ENCODE assay signal across 8 mouse cellular contexts in the genomic region with DNA sequence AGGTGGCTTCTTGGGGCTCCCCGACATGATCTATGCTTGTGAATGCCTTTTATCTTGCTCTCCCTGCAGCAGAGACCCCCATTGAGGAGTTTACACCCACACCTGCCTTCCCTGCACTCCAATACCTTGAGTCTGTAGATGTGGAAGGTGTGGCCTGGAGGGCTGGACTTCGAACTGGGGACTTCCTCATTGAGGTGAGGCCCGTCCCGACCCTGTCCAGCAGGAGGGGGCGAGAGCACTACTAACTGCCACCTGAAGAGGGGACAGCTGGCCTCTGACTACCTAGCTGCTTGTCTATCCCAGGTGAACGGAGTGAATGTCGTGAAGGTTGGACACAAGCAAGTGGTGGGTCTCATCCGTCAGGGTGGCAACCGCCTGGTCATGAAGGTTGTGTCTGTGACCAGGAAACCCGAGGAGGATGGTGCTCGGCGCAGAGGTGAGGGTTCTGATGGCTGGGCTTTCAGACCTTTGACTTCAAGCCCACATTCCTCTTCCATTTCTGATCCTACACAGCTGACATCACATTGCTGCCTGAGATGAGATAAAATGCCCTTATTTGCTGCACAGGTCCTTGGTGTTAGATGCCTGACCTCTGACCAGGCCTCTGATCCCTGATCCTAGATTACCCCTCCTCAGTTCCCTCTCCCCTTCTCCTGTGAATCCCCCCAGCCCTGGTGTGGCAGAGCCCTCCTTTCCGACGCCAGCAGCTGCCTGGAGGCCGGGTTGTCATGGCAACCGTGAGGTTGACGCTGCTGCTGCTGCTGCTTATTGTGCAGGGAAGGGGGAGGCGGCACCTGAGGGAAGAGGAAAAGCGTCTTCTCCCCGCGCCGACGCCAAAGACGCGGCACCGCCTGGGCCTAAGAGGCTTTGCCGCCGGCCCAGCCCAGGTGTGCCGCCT. TPM values are rescaled to one million over a fixed set of nuclear protein-coding genes. Genes with fewer than 3 reads are reported as not detected.
A peak's percentile ranks its signal among the peaks of the same experiment; 100 is the strongest.
DNase-seq lines count a peak whose midpoint lies in the region; ATAC-seq and TF ChIP-seq lines count a peak whose summit lies in the region.
"Had no signal": no experiment of that assay in that cellular context is flagged by ENCODE, and none has a peak within 500 bp of the region (broad histone marks: within the 10 kb centered on the region; RNA-seq: fewer than 3 reads in every experiment).

No protein-coding gene starts in this region.

- peak overlapping the region; percentile 72 for H3K4me2 ChIP-seq in forebrain, embryonic 16.5 days (ENCODE audit: low read length)
- peak overlapping the region; percentile 60 for H3K4me2 ChIP-seq in neural tube, embryonic 12.5 days (replicated peaks)

- no peak for TF ChIP-seq CTCF in brain, embryonic 14.5 days (IDR thresholded peaks at IDR 0.05; ENCODE audit: borderline replicate concordance, extremely low read depth, insufficient read depth, insufficient read length)
- TF ChIP-seq CTCF in thymus, adult 2 months (IDR thresholded peaks at IDR 0.05; ENCODE audit: borderline replicate concordance, control insufficient read depth, extremely low read depth, insufficient read depth, low read length, poor library complexity), result no peak

- H3K36me3 ChIP-seq in forebrain, embryonic 16.5 days (ENCODE audit: control insufficient read depth, insufficient read depth), result no peaks in the 10 kb centered on the region
- no peaks in the 10 kb centered on the region for H3K36me3 ChIP-seq in neural tube, embryonic 12.5 days
- no peaks in the 10 kb centered on the region for H3K36me3 ChIP-seq in thymus, adult 2 months (ENCODE audit: control insufficient read depth, insufficient read depth, low read length)

- no peaks in the 10 kb centered on the region for H3K27me3 ChIP-seq in forebrain, embryonic 16.5 days (replicated peaks; ENCODE audit: control insufficient read depth, insufficient read depth, low read length)
- no peaks in the 10 kb centered on the region for H3K27me3 ChIP-seq in neural tube, embryonic 12.5 days (replicated peaks)
- no peaks in the 10 kb centered on the region for H3K27me3 ChIP-seq in thymus, adult 2 months (ENCODE audit: control insufficient read depth, insufficient read depth, low read length)

- H3K9me3 ChIP-seq in forebrain, embryonic 16.5 days (ENCODE audit: control insufficient read depth, low read length), result no peaks in the 10 kb centered on the region
- no peaks in the 10 kb centered on the region for H3K9me3 ChIP-seq in neural tube, embryonic 12.5 days

- peak; percentile 19; the same call in 1 of the 2 replicates for TF ChIP-seq POLR2A in brain, embryonic 14.5 days (IDR thresholded peaks at IDR 0.05; ENCODE audit: borderline replicate concordance, extremely low read depth, insufficient read depth, insufficient read length, poor library complexity, severe bottlenecking)
- TF ChIP-seq POLR2A in thymus, adult 2 months (IDR thresholded peaks at IDR 0.05; ENCODE audit: control insufficient read depth, extremely low read depth, insufficient read depth, low read length, poor library complexity), result no peak

- DNase-seq in MN1 (ENCODE audit: low spot score), result peak; percentile 48
- DNase-seq in brain, embryonic 14.5 days (ENCODE audit: low read depth), result peak; percentile 97
- peak; percentile 63 to 69 for DNase-seq in layer of hippocampus, postnatal 25 days (ENCODE audit: extremely low spot score in 1 of 2, low spot score in 1 of 2)
- DNase-seq in thymus, adult 2 months, result no peak
- DNase-seq in spleen, postnatal 4 days (ENCODE audit: low spot score in 2 of 2), result no peak

- H3K4me1 ChIP-seq in forebrain, embryonic 16.5 days (replicated peaks; ENCODE audit: control insufficient read depth, insufficient read depth, low read length), result peaks cover 27% of the 10 kb centered on the region
- peaks cover 18% of the 10 kb centered on the region for H3K4me1 ChIP-seq in neural tube, embryonic 12.5 days
- H3K4me1 ChIP-seq in thymus, adult 2 months (replicated peaks; ENCODE audit: control insufficient read depth, insufficient read depth, low read length), result no peaks in the 10 kb centered on the region

- 23% methylated on average over 29 of the region's 29 CpGs for WGBS in forebrain, embryonic 16.5 days
- 26% methylated on average over 29 of the region's 29 CpGs for WGBS in neural tube, embryonic 12.5 days
- 81% methylated on average over 29 of the region's 29 CpGs for WGBS in thymus, adult 2 months

- peak; percentile 87 for ATAC-seq in forebrain, embryonic 16.5 days
- ATAC-seq in neural tube, embryonic 12.5 days (ENCODE audit: low FRiP score, low read depth), result peak; percentile 88

- peak overlapping the region; percentile 73 for H3K9ac ChIP-seq in forebrain, embryonic 16.5 days (replicated peaks; ENCODE audit: low read depth, low read length)
- peak overlapping the region; percentile 51 for H3K9ac ChIP-seq in neural tube, embryonic 12.5 days

- H3K4me3 ChIP-seq in forebrain, embryonic 16.5 days (replicated peaks; ENCODE audit: low read length), result peak overlapping the region; percentile 50
- peak overlapping the region; percentile 28 for H3K4me3 ChIP-seq in neural tube, embryonic 12.5 days
- H3K4me3 ChIP-seq in thymus, adult 2 months (ENCODE audit: control insufficient read depth, insufficient read depth, low read length), result no peak overlapping the region

- peak overlapping the region; percentile 78 for H3K27ac ChIP-seq in forebrain, embryonic 16.5 days (ENCODE audit: low read length)
- peak overlapping the region; percentile 28; the same call in 1 of the 2 replicates for H3K27ac ChIP-seq in neural tube, embryonic 12.5 days
- H3K27ac ChIP-seq in thymus, adult 2 months (ENCODE audit: control insufficient read depth, insufficient read depth, low read length), result no peak overlapping the region

RNA-seq across cellular contexts. Expression of gene Shank3, which starts 32.9 kb away (rescaled TPM):
- 31.2 and 41.5 TPM in 2 replicates for polyA plus RNA-seq in brain, embryonic 14.5 days (2012; rRNA removed)
- 9.3 and 14.1 TPM in 2 replicates for polyA plus RNA-seq in forebrain, embryonic 16.5 days (2015; fragmentation: Nextera tagmentation; extraction: Ambion mirVana)
- total RNA-seq in layer of hippocampus, postnatal 25 days (2021), result 100 to 1,000 TPM; 235 to 265 TPM
- 4.8 and 7.1 TPM in 2 replicates for polyA plus RNA-seq in neural tube, embryonic 12.5 days (2016; fragmentation: Nextera tagmentation; extraction: Ambion mirVana)
- 6.8 and 8.2 TPM in 2 replicates for polyA plus RNA-seq in thymus, adult 2 months (2012; rRNA removed)

RNA-seq across cellular contexts. Expression of gene Acr, which starts 35.9 kb away (rescaled TPM):
- 9.4 and 9.7 TPM in 2 replicates for polyA plus RNA-seq in brain, embryonic 14.5 days (2012; rRNA removed)
- 0.92 and 2.3 TPM in 2 replicates for polyA plus RNA-seq in forebrain, embryonic 16.5 days (2015; fragmentation: Nextera tagmentation; extraction: Ambion mirVana)
- total RNA-seq in layer of hippocampus, postnatal 25 days (2021), result under 1 TPM; 0.37 to 0.96 TPM
- 1.0 TPM in 2 replicates for polyA plus RNA-seq in neural tube, embryonic 12.5 days (2016; fragmentation: Nextera tagmentation; extraction: Ambion mirVana)
- 0.15 and 0.16 TPM in 2 replicates for polyA plus RNA-seq in thymus, adult 2 months (2012; rRNA removed)
- total RNA-seq: common myeloid progenitor, adult 5-6 weeks had no signal

RNA-seq across cellular contexts. Expression of gene Arsa, which starts 55.0 kb away (rescaled TPM):
- 25.3 and 28.6 TPM in 2 replicates for polyA plus RNA-seq in brain, embryonic 14.5 days (2012; rRNA removed)
- 23.9 and 27.9 TPM in 2 replicates for polyA plus RNA-seq in forebrain, embryonic 16.5 days (2015; fragmentation: Nextera tagmentation; extraction: Ambion mirVana)
- total RNA-seq in layer of hippocampus, postnatal 25 days (2021), result 10 to 100 TPM; 29.4 to 29.6 TPM
- polyA plus RNA-seq in neural tube, embryonic 12.5 days (2016; fragmentation: Nextera tagmentation; extraction: Ambion mirVana), result 15.4 and 15.6 TPM in 2 replicates
- polyA plus RNA-seq in thymus, adult 2 months (2012; rRNA removed), result 37.9 and 43.0 TPM in 2 replicates

RNA-seq across cellular contexts. Expression of gene Rabl2, which starts 59.4 kb away (rescaled TPM):
- 90.4 and 103 TPM in 2 replicates for polyA plus RNA-seq in brain, embryonic 14.5 days (2012; rRNA removed)
- polyA plus RNA-seq in forebrain, embryonic 16.5 days (2015; fragmentation: Nextera tagmentation; extraction: Ambion mirVana), result 53.6 and 64.4 TPM in 2 replicates
- 10 to 100 TPM; 27.3 to 33.4 TPM for total RNA-seq in layer of hippocampus, postnatal 25 days (2021)
- 74.7 and 82.9 TPM in 2 replicates for polyA plus RNA-seq in neural tube, embryonic 12.5 days (2016; fragmentation: Nextera tagmentation; extraction: Ambion mirVana)
- 9.6 and 10.2 TPM in 2 replicates for polyA plus RNA-seq in thymus, adult 2 months (2012; rRNA removed)

Comparison
In these comparisons a context has a peak if more than half of its experiments do, and no peak if none do; other contexts are left out.
1. DNase-seq: peak in MN1 (single experiment), brain, embryonic 14.5 days (single experiment) and layer of hippocampus, postnatal 25 days (2 of 2); none in thymus, adult 2 months (single experiment) and spleen, postnatal 4 days (0 of 2).